Mouse (Mus musculus) gastrocnemius, postnatal 36 days (tissue): ENCODE measurements at regions not wholly inside any gene's neighbourhood (a gene's known extent, or its start where the extent isn't known, plus 50 kb on each side); places are given as distances from the start of the nearest gene placed in this dataset.

Source experiments
- DNase-seq, 2 experiments: peaks; one replicate each; pipeline ENCODE4 v3.0.0; 2022
- intact Hi-C: fragments of 180-260 bp; cut with DNase I; formaldehyde crosslinking; loops from one replicate; pipeline ENCODE4 v1.15.1; 2025

DNA sequence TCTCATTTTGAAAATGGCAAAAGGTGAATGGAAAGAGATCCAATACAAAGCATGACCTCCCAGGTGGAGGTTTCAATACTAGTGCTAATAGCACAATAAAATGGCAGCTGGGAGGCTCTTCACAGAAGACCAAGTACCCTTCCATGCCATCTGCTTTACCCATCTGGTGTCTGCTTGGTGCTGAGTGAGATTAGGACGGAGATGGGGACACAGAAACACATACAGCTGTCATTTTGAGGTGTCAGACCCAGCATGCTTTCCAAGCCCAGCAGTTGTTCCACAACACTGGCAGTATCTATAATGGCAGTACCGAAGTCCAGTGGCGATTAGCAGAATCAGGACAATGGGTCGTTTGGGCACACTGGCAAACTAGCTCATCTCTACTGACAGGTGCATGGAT, 118.9 kb upstream of the 1700064H15Rik start:
- no peak for DNase-seq
- intact Hi-C loops: no loop called here

- DNase-seq: no peak
- intact Hi-C loops: no loop called here
Measured at GRCm38 (mm10) chr3:19751946-19752345, 123.5 kb upstream of the 1700064H15Rik start.

DNA sequence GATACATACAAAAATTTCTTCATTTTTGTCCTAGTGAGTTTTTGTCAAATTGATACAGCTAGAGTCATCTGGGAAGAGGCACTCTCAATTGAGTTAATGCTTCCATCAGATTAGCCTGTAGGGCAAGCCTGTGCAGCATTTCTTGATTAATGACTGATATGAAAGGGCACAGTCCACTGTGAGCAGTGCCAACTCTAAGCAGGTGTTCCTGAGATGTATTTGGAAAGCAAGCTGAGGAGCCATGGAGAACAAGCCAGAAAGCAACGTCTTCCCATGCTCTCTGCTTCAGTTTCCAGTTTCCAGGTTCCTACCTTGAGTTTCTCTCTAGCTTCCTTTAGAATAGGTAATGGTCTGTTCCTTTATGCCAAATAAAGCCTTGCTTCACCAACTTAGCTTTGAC, 125.5 kb upstream of the 1700064H15Rik start:
- intact Hi-C loops: no loop called here
- no peak for DNase-seq

- DNase-seq: no peak
- intact Hi-C loops: no loop called here
Measured at GRCm38 (mm10) chr3:19754636-19755035, 126.2 kb upstream of the 1700064H15Rik start.

DNA sequence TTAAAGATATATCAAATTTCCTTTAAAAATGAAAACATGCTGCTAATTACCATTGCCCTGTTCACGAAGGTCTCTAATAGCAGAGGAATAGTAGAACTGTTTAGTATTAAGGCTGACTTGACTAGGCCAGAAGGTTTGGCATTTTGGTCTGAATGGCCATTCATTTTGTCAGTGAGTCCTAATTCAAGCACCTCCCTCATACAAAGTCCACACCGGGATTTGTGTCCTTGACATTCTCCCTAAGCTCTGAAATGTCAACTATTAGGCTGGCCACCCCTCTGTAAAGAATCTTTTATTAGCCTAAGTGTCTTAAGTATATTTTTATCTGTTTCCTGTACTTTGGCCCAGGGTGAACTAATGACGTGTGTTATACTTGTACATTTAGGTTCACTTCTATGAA, 126.7 kb upstream of the 1700064H15Rik start:
- DNase-seq: no peak
- intact Hi-C loops: no loop called here

GRCm38 (mm10) chr3:19798543-19799106, 158.2 kb upstream of the Cp start:
- intact Hi-C loops: no loop called here
- DNase-seq: no peak

DNA sequence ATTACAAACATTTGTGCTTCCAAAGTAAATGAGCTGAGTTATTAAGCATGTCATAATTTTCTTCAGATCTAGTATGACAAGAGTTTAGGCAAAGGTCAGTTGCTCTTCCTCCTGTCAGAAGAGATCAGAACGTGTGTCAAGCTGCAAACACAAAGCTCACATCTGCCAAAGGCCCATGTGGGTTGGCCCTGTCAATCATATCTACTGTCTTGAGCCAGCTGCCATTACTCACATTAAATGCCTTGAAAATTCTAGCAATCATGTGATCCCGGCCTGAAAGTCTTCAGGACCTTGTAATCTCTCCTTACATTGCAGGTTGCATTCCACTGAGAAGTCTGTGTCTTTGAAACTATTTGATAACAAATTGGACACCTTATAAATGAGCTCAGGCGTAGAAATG, 146.8 kb upstream of the Cp start:
- intact Hi-C loops: no loop called here
- no peak for DNase-seq

GRCm38 (mm10) chr3:19824904-19825303, 131.9 kb upstream of the Cp start:
- intact Hi-C loops: no loop called here
- DNase-seq: no peak

DNA sequence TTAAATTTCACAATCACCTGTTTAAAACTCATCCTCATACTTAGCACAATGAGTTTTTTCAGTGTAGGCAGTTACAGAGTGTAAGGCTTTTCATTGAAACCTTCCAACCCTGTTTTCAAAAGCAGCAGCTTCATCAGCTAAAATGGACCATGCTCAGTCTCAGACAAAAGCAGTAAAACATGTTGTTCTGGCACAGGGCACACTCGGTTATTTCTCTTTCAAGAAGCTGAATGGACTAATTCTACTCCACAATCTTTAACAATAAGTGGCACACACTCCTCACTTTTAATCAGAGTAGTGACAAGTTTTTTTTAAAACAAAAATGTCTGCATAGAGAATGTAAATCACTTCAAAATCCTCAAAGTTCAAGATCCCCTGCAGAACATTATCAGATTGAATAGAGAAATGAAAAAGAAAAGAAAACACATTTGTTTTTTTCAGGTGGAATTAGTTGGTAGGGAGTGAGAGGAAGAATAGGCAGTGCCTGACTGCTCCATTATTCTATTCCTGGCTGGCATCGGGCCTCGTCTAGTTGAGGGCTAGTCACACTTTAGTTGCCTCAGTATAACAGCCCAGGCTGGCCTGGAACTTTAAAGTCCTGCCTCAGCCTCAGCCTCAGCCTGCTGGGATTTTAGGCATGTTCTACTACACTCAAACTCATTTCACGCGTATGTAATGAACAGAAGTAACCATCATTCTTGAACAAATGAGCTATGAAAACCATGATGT, 128.2 kb upstream of the Cp start:
- intact Hi-C loops: no loop called here
- no peak for DNase-seq

DNA sequence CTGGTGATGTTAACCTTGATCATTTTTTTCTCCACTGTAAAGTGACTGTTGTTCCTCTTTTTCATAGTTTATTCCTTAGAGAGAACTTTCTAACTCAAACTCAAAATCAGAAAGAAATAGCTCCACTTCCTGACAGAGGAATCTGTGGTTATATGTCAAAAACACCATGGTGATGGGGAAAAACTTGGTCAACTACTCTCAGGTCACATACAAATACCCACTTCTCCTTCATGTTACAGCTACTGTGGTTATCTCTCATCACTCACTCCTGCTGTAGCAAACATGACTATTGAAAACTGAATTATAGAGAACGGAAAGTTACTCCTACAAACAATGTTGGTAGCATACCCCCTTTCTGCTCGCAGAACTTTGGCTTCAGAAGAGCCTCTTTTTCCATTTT, 127.1 kb upstream of the Cp start:
- DNase-seq: no peak

GRCm38 (mm10) chr3:19848031-19848735, 108.7 kb upstream of the Cp start:
- intact Hi-C loops: no loop called here
- no peak for DNase-seq

More for the DNA sequence above, 127.1 kb upstream of the Cp start:
- intact Hi-C loops: no loop called here

- intact Hi-C loops: no loop called here
- DNase-seq: no peak
Measured at GRCm38 (mm10) chr3:19848736-19849269, 108.1 kb upstream of the Cp start.

- intact Hi-C loops: no loop called here
- DNase-seq: no peak
Measured at GRCm38 (mm10) chr3:19882623-19883022, 74.2 kb upstream of the Cp start.

- no peak for DNase-seq
- intact Hi-C loops: no loop called here
Measured at GRCm38 (mm10) chr3:19888405-19888804, 68.4 kb upstream of the Cp start.

- intact Hi-C loops: loop anchor here (2.0 to 10.0 kb wide), 5 partner anchors 199 to 579 kb away; partner anchors contain the start of gene 1700064H15Rik
- no peak for DNase-seq
Measured at GRCm38 (mm10) chr3:19894258-19894629, 62.6 kb upstream of the Cp start.

DNA sequence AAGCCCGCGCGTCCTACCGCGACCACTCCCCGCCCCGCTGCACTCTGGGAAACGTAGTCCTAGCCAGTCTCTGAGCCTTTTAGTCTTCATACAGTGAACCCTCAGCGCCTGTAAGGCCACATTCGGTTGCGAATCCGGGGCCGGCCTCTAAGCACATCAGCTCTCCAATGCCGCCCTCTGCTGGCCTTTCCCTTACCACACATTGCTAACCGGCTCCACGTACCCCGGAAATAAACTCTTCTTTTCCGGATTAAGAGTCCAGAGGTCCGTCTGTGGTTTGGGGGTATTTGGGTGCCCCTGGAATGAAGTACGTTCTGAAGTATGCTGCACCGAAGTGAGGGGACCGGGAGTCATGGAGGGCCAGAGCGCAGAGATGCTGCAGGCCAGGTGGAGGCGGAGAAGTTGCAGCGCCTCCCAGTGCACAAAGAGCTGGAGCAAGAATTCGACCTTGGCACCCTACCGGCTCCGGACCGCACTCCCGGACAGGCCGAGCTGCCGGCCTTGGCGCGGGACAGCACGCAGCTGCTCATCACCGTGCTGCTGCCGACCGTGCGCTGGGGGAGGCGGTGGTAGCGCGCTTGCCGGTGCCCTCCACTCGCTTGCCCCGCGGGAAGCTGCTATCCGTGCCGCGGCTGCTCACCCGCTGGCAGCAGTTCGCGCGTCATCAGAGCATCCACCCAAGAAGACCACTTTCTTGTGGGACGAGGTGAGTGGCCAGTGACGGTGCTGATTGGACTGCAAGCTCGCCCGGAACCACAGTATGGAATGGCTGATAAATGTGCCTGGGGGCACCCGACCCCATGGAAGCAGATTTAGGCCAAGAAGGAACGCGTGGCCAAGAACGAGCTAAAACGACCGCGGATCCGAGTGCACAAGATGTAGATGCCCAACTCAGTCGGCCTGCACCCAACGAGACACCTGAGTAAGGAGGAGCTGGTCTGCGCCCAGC, 62.0 kb upstream of the Cp start:
- intact Hi-C loops: loop anchor here (2.0 to 10.0 kb wide), 5 partner anchors 200 to 580 kb away; partner anchors contain the start of gene 1700064H15Rik
- DNase-seq: peak; percentile 94

- intact Hi-C loops: loop anchor here (2.0 to 10.0 kb wide), 4 partner anchors 201 to 581 kb away; partner anchors contain the start of gene 1700064H15Rik
- DNase-seq: no peak
Measured at GRCm38 (mm10) chr3:19895755-19896154, 61.1 kb upstream of the Cp start.

GRCm38 (mm10) chr3:19897140-19897539, 59.7 kb upstream of the Cp start:
- intact Hi-C loops: loop anchor here (10.0 kb wide), 2 partner anchors 272 to 582 kb away; partner anchors contain the start of gene 1700064H15Rik
- DNase-seq: no peak

- intact Hi-C loops: loop anchor here (5.0 to 10.0 kb wide), 2 partner anchors 100 to 613 kb away; no protein-coding TSS in a partner anchor
- DNase-seq: no peak
Measured at GRCm38 (mm10) chr3:19902226-19902625, 54.6 kb upstream of the Cp start.
